Mouse (Mus musculus) heart, adult 11 months (tissue): ENCODE data around the gene Sorbs1.

Experiments
- DNase-seq: peaks from one replicate; pipeline ENCODE4 v3.0.0; 2022

Gene Sorbs1

DNA sequence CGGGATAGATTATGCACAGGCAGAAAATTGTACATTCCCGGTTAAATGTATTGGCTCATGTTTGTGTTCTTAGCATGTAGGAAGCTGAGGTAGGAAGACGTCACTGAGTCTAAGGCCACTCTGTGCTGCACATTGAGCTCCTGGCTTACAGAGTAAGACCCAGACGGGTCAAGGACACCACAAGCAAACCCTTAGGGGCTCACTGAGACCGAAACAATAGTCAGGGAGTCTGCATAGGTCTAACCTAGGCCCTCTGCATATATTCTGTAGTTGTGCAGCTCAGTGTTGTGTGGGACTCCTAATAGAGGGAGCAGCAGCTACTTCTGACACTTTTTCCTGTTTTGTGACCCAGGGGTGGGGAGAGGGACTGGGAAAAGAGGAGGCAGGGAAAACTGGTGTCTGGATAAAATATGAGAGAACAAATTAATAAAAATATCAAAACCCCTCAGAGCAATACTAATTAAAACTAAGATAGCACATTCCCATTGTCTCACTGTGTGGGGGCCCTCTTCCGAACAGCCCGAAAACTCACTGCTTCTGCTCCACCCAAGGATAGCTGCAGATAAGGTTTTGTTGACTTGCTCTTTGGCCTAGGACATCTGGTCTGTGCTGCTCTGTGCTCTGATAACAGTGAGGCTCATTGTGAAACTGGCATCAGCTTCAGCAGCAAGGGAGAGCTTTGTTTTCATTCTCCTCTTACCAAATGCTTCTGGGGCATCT, 216.3 kb downstream of the Sorbs1 start:
- DNase-seq = peak; percentile 94

DNA sequence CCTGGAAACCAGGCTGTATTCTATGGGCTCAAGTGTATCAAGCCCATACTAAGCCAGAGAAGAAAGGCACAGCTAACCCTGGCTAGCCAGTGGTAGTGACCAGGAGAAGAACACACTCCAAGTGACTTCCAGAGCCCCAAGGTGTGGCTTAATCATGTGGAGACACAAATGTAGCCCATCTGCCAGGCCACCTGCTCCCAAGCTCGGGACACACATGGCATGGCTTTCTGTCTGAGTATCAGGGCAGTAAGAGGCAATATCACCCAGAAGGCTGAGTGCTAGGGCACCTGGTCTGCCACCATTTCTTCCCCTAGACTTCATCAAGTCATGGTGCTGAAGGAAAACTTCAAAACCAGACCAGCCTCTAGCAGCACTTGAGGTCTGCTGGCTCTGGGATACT, 219.3 kb downstream of the Sorbs1 start:
- DNase-seq = peak; percentile 87

- peak; percentile 91 for DNase-seq
Observed at GRCm38 (mm10) chr19:40293791-40294190, 219.8 kb downstream of the Sorbs1 start.

GRCm38 (mm10) chr19:40290099-40290724, 223.4 kb downstream of the Sorbs1 start:
- DNase-seq = peak; percentile 93

DNA sequence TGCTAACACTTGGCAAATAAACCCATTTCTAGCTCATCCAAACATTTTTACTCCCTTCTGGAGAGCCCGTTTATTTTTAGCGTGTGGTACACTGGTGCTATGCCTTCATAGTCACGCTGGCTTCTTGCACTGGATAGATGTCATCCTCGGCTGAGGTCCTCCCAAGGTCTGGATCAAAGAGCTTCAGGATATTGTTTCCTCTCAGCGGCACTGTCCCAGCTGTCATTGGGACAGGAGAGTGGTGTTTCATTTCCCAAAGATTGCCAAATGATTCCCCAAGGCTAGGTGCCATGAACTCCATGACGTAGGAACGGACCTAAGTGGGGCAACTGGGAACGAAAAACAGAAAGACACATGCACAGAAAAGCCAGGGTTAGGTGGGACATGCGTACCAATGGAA, 225.2 kb downstream of the Sorbs1 start:
- DNase-seq = peak; percentile 93

- DNase-seq = no peak
Observed at GRCm38 (mm10) chr19:40284704-40285103, 228.9 kb downstream of the Sorbs1 start.

GRCm38 (mm10) chr19:40283415-40283814, 230.2 kb downstream of the Sorbs1 start:
- DNase-seq = no peak

DNA sequence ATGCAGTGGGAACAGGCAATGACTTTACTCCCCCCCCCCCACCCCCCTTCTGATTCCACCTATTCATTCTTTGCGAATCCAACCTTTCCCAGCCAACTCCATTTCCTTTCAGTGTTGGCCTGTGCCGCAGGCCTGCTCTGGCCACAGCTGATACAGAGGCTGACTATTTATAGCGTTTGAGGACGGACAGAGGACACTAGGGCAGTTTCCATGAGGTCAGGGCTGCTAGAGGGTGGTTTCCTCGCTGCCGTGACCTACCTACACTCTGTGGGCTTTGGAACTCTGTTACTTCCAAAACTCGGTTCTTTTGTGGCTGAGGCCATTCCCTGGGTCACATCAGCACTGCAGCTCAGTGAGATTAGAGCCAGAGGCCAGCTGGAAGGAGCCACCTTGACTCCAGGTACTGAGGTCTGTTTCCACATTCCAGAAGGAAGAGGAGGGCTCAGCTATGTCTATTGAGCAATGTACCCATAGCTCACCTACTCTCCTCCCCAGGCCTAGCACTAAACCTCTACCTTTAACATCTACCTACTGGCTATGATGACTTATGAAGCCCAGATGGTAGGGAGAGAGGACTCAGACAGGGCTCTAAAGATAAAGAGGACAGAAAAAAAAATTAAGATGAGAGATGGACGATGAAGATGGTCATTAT, 235.1 kb downstream of the Sorbs1 start:
- peak; percentile 98 for DNase-seq

DNA sequence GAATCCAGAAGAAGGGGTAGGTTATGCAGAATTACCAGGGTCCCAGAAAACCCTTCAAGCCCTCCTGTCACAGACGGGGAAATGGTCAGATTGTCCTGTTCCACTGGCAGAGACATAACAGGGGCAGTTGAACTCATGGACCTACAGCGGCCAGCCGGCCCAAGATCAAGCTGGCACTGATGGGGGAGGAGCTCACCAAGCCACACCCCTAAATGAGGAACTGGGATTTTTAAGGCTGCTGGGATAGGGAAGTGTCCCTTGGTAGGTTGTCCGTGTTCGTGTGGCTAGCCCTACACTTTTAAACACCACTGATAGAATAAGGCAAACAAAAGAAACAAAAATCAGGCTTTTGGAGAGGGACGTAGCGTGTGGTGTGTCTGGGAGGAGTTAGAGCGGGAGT, 236.1 kb downstream of the Sorbs1 start:
- DNase-seq = peak; percentile 87

DNA sequence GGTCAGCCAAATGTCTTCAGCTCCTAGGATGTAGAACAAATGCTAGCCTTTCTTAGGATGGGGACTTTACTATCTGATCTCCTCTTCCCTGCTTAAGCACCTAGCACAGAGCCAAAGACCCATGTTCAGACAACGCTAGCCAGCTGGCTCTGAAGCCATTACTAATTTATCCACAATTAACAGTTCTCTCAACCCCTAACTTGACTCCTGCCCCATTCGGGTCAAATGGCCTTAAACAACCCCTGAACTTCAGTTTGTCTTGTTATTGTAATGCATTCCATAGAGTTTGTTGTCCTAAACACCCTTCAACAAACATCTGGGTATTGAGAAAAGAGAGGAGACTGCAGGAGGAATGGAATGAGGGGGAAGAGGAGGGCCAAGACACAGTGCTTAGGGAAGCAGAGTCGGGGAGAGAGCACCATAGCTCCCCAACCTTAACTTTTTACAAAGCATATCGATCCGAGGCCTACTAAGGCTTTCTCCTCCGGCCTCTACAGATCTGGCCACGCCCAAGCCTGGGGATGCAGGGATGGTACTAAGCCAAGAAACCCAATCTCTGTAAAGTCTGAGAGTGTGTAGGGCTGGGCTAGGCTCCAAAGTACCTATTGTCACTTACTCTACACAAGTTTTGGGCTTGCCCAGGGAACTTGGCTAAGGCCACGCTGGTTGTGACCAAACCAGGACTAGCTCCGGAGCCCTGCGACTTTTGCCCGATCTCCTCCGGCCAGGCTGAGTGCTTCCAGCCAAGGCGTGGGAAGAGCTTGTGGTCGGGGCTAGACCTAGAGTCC, 238.0 kb downstream of the Sorbs1 start:
- peak; percentile 91 for DNase-seq

- peak; percentile 85 for DNase-seq
Observed at GRCm38 (mm10) chr19:40272674-40273073, 240.9 kb downstream of the Sorbs1 start.

DNA sequence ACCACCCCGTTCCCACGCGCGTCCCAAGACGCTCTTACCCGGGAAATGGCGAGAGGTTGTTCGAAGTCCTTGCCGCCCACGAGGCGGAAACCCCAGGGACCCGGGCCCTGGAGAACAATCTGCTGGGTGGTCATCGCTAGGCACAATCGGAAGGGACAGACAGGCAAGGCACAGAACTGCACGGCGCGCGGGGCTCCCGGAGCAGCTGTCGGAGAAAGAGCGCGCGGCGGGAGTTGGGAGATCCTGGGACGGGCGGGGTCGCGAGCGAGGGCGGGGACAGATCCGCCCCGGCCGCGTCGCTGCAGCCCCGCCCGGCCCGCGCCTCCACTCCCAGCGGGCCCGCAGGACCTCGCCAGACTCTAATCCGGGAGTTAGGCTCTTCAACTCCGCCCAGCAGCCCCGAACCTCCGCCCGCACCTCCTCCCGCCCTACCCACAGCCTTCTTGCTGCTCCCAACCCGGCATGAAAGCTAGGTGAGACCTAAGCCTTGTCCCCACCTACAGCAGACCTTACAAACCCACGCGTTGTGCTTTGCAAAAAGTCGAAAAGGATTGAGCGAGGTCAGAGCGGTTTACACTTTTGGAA, 242.2 kb downstream of the Sorbs1 start, which contains the start of gene Pdlim1:
Pdlim1 (minus strand) TSS at position 535 of the 585 bp plus-strand sequence.
- peak; percentile 99 for DNase-seq

- DNase-seq = peak; percentile 91
Observed at GRCm38 (mm10) chr19:40270351-40271307, 242.9 kb downstream of the Sorbs1 start.

- DNase-seq = no peak
Observed at GRCm38 (mm10) chr19:40269526-40269925, 244.1 kb downstream of the Sorbs1 start.

DNA sequence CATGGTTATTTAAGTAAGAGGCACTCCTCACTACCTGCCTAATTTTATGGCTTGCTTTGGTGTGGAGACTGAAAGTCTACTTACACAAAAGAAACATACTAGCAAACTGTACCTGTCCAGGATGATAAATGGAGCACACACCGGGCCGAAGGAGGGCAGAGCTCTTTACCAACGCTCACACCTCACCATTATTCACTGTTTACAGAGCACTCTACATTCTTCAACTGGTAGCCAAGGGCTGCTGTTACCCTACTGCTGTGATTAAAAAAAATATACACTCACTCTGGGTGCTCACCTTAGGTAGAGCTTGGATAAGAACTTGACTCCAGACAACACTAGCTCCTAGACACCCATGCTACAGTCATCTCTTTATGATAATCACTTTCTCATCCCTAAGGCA, 245.1 kb downstream of the Sorbs1 start:
- DNase-seq = no peak

DNA sequence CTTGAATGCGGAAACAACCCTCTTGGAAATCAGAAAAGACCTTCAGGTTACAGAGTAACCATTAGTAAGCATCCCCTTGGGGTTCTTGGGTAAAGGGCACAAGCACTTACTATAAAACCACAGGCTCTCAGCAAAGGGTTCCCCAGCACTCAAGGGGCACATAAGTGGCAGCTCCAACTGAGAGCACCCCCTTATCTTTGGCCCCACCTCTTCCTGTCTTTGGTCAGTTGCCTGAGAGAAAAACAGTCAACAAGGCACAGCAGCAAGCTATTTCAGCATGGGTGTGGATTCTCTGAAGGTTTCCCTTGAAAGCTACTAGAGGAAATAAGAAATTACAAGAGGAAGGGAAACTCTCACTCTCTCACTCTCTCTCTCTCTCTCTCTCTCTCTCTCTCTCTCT, 246.2 kb downstream of the Sorbs1 start:
- peak; percentile 95 for DNase-seq

- peak; percentile 46 for DNase-seq
Observed at GRCm38 (mm10) chr19:40259485-40259884, 254.1 kb downstream of the Sorbs1 start.

GRCm38 (mm10) chr19:40257396-40257795, 256.2 kb downstream of the Sorbs1 start:
- DNase-seq = peak; percentile 95

DNA sequence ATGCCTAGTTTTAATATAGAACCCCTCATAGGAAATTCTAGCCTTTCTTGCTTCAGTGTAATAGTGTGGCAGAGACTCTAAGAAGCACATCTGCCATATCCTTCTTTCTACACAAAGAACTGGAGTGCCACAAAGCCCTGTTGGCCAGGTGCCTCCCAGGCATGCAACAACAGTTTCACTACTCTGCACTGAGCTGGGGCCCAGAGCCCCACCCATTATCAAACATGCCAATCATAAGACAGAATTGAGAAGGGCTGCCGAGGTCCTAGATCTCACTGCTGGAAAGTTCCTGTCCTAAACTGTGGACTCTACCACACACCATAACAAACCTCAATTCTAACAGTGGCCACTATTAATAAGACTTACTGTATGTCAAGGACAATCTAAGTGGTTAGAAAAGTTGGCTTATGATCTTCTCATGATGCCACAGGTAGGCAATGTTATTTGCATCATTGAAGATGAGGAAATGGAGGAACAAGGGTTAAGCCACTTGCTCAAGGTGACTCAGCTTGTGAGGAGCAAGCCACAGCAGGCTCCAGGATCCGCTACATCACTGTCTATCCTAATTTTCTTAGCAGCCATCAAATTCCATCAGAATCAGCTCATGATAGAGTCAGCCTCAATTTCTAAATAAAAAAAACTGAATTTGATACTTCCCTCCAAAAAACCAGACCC, 257.1 kb downstream of the Sorbs1 start:
- peak; percentile 84 for DNase-seq

- peak; percentile 9 for DNase-seq
Observed at GRCm38 (mm10) chr19:40255561-40255960, 258.0 kb downstream of the Sorbs1 start.

DNA sequence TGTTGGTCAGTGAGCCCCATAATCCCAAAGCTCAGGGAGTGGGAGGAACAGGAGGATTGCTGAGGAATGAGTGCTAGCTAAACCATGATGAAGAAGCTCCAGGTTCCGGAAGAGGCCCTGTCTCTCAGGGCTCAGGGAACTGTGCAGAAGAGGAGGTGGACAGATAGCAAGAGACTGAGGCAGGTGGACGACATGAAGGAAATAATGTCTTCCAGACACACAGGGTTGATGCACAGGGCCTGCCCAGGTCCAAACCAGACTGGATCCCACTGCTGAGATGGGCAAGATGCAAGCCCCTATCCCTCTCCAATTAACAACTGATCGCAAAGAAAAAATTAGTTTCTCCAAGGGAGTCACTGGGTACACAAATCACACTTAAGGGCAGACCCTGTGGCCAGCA, 258.8 kb downstream of the Sorbs1 start:
- peak; percentile 79 for DNase-seq
